Mouse (Mus musculus): ENCODE measurements around the gene Fgf7.

Fgf7 gene

GRCm38 (mm10) chr2:126061037-126061773 is 26.7 kb downstream of the Fgf7 start:
- DNase-seq, result no peak

GRCm38 (mm10) chr2:126062876-126063275 is 28.4 kb downstream of the Fgf7 start:
- no peak for DNase-seq

GRCm38 (mm10) chr2:126064814-126065213 is 30.4 kb downstream of the Fgf7 start:
- DNase-seq, result no peak

- DNase-seq, result no peak
Measured at GRCm38 (mm10) chr2:126065303-126065856, 30.9 kb downstream of the Fgf7 start.

GRCm38 (mm10) chr2:126069740-126070139 is 35.3 kb downstream of the Fgf7 start:
- DNase-seq, result no peak

GRCm38 (mm10) chr2:126073744-126074143 is 39.3 kb downstream of the Fgf7 start:
- no peak for DNase-seq

- no peak for DNase-seq
Measured at GRCm38 (mm10) chr2:126076506-126076905, 42.0 kb downstream of the Fgf7 start.

- no peak for DNase-seq
Measured at GRCm38 (mm10) chr2:126079086-126079485, 44.6 kb downstream of the Fgf7 start.

GRCm38 (mm10) chr2:126084326-126084725 is 49.9 kb downstream of the Fgf7 start:
- no peak for DNase-seq

- no peak for DNase-seq
Measured at GRCm38 (mm10) chr2:126086187-126086586, 51.7 kb downstream of the Fgf7 start.

GRCm38 (mm10) chr2:126090432-126090831 is 56.0 kb downstream of the Fgf7 start:
- no peak for DNase-seq

- DNase-seq, result no peak
Measured at GRCm38 (mm10) chr2:126094616-126095015, 60.2 kb downstream of the Fgf7 start.
